Mouse (Mus musculus): Measurements from ENCODE around the gene Gm20815.
"Not testable (repeated sequence)": the region's sequence is repeated elsewhere in the genome, so short reads cannot be mapped to it uniquely, and the experiment has no call there.

DNA sequence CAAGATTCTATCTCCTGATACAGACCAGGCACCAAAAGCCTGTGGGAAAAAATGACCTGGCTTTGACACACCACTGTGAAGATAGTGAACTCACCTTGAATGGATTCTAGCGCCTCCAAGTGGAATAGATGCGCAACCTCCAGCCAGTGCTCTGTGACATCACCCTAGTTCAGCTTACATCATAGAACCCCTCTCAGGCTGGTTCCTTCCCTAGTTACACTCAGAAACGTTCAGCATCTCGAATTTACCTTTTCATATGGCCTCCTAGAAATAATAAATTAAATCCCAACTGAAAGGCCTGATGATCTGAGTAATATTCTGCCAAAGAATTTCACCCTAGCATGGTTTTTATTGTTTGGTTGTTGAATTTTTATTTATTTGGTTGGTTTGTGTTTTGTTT is at the start of gene Gm20815:
- TF ChIP-seq CTCF (IDR thresholded peaks at IDR 0.05; ENCODE audit: insufficient read depth, low read length); POLR2A (IDR thresholded peaks at IDR 0.05; ENCODE audit: borderline replicate concordance, extremely low read depth, low read depth, low read length): not testable (repeated sequence)

All from lung, adult 2 months (tissue).